Mouse (Mus musculus) cerebellum, adult 9-10 months (tissue): ENCODE measurements around the gene H60b.
"Not testable (repeated sequence)": the region's sequence is repeated elsewhere in the genome, so short reads cannot be mapped to it uniquely, and the experiment has no call there.

Experiments
- DNase-seq: peaks from one replicate; pipeline ENCODE4 v3.0.0; 2022

H60b gene

DNA sequence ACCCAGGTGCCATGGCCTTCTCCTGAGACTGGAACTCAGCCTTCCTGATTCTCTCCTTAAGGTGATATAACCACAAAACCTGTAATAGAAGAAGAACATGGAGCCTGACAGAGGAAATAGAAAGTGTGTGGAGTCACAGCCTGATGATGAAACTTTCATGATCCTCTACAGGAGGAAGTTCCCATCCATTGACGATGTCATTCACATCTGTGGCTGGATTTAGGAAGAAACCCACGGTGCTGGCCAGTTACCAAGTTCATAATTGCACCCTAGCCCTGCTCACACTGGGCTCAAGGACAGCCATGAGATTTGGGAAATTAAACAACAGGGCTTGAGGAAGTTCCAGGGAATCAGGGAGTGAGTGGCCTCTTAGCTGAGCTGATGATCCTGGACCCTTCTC is 7.6 kb downstream of the H60b start:
- not testable (repeated sequence) for DNase-seq

DNA sequence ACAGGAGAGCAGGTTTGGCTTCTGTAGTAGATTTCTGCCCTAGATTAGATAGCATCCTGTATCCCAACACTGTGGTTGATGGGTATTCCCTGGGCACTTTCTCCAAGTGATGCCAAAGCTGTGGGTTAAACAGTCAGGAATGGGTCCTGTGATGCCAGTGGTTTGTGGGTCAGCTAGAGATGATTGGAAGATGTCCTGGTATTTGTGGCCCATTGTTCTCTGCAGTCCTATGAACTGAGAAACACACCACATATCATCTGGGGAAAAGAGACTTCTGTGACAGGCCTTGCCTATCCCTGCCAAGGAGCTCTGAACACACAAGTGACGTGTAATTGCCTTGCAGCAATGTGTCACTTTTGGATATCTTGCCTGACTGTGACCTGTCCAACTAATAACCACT is 8.7 kb downstream of the H60b start:
- DNase-seq, result not testable (repeated sequence)

- not testable (repeated sequence) for DNase-seq
Observed at GRCm38 (mm10) chr10:22169116-22169515, 10.7 kb downstream of the H60b start.

DNA sequence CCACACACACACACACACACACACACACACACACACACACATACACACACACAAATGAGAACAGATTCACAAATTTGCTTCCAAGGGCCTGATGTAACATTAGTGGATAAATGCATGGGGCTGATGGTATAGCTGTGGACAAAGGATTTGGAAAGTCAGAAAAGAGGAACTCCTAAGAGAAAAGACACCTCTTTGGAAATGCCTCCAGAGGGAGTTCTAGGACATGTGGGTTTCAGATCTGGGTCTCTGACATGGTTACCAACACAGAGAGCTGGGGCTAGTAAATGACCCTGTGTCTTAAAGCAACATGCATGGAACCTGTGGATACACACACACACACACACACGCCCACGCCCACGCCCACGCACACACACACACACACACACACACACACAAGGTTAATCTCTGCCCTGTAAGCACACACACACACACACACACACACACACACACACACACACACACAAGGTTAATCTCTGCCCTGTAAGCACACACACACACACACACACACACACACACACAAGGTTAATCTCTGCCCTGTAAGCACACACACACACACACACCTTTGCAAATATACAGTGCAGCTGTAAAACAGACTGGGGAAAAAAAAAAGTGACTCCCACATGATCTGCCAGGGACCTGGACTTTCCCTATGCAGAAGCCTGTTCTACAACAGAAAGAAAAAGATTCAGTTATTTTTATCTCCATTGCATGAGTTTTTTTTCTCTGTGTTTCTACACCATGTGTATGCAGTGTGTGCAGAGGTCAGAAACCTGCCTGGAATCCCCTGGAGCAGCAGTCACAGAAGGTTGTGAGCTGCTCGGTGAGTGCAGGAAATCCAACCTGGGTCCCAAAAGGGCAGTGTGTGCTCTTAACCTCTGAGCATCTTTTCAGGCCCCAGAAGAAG is 14.3 kb downstream of the H60b start:
- DNase-seq, result not testable (repeated sequence)

- not testable (repeated sequence) for DNase-seq
Observed at GRCm38 (mm10) chr10:22173335-22174189, 15.2 kb downstream of the H60b start.

- DNase-seq, result not testable (repeated sequence)
Observed at GRCm38 (mm10) chr10:22174190-22174487, 15.8 kb downstream of the H60b start.

- not testable (repeated sequence) for DNase-seq
Observed at GRCm38 (mm10) chr10:22176515-22176914, 18.1 kb downstream of the H60b start.

- DNase-seq, result not testable (repeated sequence)
Observed at GRCm38 (mm10) chr10:22191035-22191434, 32.6 kb downstream of the H60b start.

- not testable (repeated sequence) for DNase-seq
Observed at GRCm38 (mm10) chr10:22201352-22201751, 43.0 kb downstream of the H60b start.

DNA sequence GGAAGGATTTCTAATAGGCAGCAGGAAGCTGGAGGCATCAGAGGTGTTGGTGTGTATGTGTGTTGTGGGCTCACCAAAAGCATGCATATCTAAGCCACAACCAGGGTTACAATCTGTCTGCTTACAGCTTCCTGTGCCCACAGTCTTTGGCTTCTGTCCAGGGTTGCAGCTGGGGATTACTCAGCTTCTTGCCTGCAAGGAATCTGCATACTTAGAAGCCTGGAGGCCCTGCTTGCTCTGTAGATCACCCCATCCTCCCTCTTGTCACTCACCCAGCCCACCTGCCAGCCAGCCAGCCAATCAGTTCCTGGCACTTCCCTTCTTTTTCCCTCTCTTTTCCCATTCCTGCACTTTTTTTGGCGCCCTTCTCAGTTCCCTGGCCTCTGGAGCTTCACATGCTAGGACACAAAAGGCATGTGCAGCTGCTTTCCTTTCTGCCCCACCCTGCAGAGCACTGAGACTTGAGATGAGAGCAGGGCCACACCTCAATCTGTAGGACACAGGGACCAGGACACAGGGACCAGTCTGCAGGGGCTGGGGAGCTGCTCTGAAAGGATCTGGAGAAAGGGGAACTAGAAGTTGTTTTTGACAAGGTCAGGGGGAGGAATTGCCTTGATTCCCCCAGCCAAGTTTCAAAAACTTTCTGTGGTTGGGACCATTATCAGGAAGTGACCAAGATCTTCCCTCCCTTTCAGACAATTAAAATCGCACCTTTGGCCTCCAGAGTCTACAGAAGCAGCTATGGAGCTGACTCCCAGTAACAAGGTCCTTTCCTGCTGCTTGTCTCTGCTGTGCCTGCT is 44.6 kb downstream of the H60b start:
- DNase-seq, result not testable (repeated sequence)

- DNase-seq, result not testable (repeated sequence)
Observed at GRCm38 (mm10) chr10:22206443-22206842, 48.1 kb downstream of the H60b start.

DNA sequence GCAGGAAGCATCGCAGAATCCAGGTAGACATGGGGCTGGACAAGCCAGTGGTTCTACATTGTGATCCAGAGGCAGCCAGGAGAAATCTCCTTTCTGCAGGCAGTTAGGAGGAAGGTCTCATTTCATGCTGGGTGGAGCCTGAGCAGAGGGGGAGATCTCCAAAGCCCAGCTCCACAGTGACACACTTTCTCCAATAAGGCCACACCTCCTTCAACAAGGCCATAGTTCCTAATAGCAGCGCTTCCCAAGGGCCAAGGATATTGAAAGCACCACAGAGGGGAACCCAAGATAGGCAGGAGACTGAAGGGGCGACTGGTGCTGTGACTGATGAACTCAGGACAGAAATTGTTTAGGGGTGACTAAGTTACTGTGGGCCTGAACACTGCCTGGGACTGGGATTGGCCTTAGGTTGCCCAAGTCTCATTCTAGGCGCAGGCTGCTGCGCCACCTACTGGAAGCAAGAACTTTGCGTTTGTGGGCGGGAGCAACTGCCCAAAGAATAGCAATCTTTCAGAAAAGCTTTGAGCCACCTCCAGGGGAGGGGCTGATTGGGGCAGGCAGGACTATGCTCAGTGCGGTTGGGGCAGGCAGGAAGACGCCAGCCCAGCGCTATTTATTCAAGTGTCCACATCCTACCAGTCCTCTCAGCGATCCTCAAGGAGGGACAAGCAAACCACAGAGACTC is 53.8 kb downstream of the H60b start:
- DNase-seq, result not testable (repeated sequence)

- DNase-seq, result not testable (repeated sequence)
Observed at GRCm38 (mm10) chr10:22223474-22224349, 65.3 kb downstream of the H60b start.

DNA sequence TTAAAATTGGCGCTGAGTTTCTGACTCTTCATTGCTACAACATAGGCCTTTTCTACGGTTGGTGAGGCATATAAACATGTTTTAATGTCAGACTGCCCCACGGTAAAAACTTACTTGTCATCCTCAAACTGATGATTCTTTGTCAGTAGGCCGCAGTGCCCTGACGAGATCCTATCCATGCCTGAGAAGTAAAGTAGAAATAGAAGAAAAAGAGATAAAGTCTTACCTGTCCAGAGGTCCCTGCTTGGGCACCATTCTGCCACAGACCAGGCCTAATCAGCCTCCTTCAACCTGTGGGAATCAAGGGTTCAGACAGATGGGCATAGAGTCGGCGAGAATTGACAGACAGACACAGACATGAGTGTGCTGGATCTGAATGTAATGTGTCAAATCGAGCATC is 106.7 kb downstream of the H60b start:
- DNase-seq, result no peak

DNA sequence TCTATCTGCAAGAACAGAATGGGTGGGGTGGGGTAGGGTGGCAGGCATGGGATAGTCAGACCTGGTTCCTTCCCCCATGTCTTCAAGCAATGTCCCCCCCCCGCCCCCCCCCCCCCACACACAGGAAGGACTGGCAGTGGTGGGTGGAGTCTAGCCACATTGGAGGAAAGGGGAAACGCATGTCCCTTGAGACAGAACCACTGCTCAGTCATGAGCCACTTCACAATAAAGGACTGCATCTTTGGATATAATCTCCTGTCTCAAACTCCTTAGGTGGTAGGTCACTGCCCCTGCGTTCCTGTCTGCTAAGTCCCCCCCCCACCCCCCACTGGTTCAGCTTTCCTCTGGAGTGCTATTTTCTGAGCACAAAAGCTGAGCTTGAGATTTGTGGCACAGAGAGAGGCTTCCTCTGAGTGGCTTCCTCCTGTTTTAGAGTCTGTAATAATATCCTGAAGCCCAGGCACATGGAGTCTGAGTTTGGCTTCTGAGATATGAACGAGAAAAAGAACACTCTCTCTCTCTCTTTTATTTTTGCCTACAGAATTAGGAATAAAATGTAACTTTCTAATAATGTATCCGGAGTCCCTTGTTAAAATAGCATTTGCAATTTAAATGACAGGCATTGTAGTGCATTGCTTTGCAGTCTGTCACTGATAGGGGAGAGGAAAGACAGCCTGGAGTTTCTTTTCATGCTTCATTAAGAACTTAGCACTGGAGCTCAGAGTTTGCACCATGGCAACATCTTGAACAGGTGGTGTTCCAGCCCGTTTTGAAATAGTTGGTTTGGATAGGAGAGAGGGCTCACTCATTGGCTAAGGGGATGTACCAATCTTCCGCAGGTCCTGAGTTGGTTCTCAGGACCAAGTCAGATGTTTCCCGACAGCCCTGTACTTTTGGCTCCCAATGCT is 112.7 kb downstream of the H60b start:
- not testable (repeated sequence) for DNase-seq

GRCm38 (mm10) chr10:22272914-22273683 is 114.7 kb downstream of the H60b start:
- DNase-seq, result not testable (repeated sequence)

DNA sequence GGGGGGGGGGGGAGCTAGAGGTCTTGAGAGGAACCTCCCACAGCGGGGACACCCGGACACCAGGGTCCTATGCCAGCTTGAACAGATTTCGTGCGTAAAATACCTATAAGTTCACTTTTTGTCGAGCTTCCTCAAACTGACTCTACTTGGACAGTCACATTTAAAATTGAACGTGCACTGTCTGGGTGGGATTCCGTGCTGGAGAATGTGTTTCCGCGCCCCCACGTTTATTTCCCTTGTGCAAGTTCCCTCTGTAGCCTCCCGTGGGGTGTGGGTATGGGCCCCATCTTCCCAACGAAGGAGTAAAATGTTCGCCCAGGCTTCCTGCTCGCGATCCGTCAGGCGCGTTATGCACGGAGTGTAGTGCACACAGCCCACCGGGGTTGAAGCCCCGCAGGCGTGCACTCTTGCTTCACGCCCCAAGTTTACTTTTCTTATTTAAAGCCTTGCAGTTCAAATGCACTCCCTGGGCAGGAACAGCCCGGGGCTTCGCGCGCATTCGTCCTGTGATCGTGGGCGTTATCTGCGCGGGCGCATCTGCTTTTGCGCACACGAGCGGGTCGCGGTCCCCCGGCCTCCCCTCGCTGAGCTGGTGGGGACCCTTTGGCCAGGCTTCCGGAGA is 115.4 kb downstream of the H60b start:
- DNase-seq, result no peak

DNA sequence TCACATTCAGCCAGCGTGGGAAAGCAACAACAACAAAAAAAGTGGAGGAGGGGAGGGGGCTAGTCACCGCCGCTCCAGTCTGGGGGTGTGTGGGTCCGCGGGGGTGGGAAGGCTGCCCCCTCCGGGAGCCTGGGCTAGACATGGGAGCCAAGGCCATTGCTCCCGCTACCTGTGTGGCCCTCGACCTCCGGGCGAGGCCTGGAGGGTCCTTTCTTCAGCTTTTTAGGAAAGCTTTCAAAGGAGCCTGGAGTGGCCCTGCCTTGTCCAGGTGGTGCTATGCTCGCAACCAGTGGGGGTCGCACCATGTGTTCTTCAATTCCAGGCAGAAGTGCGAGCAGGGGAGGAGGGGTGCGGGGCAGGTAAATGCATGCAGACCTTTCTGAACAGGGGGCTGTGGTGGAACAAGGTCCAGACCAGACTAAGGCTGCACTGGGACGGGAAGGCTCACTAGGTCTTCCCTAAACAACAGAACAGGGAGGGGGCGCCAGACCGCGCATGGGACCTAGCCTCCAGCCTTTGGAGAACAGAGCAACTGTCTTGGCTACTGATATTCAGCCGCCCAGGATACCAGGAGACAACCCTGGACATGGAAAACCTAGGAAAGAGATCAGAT is 116.2 kb downstream of the H60b start:
- no peak for DNase-seq
